Mouse (Mus musculus) hematopoietic stem cell, adult 5-6 weeks (primary cell): ENCODE data around the gene Znrd1. TPM values are rescaled to one million over a fixed set of nuclear protein-coding genes. Genes with fewer than 3 reads are reported as not detected.

ENCODE experiments used
- ATAC-seq, 2 experiments: fragments of 125-278 bp in 1 of 2; replicated peaks in 1 of 2; 2 replicates each; pipeline ENCODE4 v1.8.0; 2016 to 2017; ENCODE audit warnings: inconsistent platforms in 2 of 2, mild to moderate bottlenecking in 2 of 2, moderate number of reproducible peaks in 2 of 2, low read depth in 1 of 2, moderate TSS enrichment in 1 of 2; ENCODE audit not compliant: low FRiP score in 2 of 2, poor library complexity in 2 of 2, severe bottlenecking in 2 of 2, insufficient read depth in 1 of 2, low TSS enrichment in 1 of 2
- total RNA-seq: library from RNA; stranded (forward); fragments of 172-1452, 232-1000 nt; gene quantifications from 2 replicates; pipeline ENCODE4 v1.2.3, GENCODE M21; 2017

Znrd1 gene
- total RNA-seq, 1 experiment from 2014 or later = 49.9 TPM

DNA sequence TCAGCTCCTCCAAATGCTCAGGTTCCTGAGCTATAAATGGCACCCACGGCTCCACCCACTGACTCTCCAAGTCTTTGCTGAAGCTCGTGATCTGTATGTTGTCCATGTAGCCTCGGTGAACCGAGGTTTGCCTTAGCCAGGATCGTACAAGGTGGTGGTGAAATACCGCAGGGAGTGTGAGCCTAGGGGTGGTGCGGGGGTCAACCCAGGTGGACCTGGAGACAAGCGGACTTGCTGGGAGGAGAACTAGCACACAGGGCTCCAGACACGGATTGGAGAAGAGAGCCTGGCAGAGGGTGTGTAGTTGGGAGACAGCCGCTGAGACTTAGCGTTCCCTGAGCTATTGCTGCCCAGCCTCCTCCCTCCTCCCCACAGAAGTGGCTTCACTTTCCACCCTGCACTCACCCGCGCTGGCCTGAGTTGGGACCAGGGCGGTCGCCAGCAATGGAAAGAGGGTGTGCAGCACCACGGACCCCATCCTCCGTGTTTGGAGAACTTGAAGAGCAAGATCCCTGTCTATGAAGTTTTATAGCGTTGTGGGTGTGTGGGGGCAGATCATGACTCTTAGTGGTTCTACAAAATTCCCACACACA, 23.0 kb upstream of the Znrd1 start, which contains the start of gene 2410137M14Rik:
Gene 2410137M14Rik, minus strand, starts transcription at position 17 of the 593 bp plus-strand sequence.
- peak; percentile 29 to 41; a peak in 1 of 4 replicates for ATAC-seq

DNA sequence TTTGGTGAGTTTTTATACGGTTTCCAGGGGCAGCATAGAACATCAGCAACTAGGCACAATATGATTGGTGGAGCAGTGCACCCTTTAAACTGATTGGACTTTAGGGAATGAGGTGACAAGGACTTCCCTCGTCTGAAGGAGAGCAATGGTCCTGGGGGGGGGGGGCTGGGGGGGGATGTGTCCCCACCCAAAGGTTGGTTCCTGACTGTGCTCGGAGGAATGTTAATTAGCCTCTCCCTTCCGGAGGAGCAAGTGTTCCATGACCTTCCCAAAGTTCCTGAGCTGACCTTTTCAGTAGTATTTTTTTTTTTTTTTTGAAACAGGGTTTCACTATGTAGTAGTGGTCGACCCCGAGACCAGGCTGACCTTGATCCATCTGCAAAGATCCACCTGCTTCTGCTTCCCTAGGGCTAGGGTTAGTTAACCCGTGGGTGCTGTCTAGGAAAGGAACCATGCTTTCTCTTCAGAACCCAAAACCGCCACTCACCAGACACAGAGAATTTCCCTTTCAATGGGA, 15.0 kb upstream of the Znrd1 start:
- no peak for ATAC-seq

DNA sequence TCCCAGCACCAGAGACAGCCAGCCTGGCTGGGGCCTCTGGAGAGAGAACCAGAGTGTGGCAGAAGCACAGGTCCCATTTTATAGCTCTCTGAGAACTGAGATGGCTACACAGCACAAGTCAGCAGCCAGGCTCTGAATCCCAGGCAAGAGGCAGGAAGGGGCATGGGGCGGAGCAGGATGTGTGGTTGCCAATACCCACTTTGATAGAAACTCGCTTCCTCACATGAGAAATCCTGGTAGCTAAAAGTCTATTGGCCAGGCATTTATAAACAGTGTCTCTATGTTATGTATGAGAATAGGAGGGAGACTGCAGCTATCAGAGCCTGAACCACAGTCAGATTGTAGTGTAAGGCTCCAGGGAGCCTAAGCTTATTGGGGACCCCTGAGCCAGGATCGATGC, 14.4 kb upstream of the Znrd1 start:
- peak; percentile 37 to 53; a peak in 3 of 4 replicates for ATAC-seq

DNA sequence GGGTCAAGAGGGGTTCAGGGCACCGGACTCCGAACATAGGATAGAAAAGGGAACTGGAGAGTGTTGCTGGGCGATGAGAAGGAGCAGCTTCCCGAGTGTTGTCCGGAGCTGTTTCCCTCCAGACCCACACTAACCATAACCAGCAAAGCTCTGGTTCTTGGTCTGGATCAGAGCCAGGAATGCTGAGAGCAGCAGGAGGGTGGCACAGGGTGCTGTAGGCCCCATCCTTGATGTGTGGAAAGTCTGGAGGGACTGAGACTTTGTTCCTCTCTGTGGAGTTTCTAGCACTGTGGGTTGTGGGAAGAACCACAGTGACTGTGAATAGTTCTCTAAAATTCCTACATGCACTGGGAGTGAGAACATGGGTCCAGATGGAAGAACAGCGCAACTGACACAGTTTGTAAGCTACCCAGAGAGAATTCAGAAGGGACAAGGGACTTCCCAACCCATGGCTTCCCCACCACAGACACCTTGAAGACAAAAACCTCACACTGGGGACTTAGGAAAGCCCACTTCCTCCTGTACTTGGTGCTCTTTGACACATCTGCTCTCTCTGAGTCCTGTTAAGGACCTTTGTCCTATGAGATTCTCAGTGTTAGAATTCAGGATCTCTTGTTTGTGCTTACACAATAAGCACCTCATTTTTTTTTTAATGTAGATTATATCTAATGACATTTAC, 13.0 kb upstream of the Znrd1 start:
- peak; percentile 64 to 80 for ATAC-seq

DNA sequence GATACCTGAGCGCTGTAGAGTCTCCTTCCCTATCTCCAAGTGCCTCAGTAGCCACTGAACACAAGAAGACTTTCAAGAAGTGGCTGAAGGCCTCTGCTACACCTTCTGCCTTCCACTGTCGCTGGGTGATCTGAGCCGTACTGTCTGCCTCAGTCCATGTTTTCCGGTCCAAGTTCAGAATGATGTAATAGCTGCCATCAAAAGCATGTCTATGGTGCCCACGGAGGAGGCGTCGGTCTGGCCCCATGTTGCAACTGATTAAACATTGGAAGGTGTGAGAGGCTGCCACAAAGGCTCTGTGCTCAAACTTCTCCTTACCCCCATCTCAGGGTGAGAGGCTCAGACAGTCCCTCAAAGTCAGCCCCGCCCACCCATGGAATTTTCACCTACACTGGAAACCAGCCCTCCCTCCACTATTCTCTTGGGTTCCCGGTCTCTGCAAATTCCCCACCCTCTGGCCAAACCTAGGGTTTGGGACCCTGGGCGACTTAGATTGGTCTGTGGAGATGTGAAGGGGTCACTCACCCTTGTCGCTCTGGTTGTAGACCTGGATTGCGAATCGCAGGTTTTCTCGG, 12.0 kb upstream of the Znrd1 start:
- no peak for ATAC-seq

DNA sequence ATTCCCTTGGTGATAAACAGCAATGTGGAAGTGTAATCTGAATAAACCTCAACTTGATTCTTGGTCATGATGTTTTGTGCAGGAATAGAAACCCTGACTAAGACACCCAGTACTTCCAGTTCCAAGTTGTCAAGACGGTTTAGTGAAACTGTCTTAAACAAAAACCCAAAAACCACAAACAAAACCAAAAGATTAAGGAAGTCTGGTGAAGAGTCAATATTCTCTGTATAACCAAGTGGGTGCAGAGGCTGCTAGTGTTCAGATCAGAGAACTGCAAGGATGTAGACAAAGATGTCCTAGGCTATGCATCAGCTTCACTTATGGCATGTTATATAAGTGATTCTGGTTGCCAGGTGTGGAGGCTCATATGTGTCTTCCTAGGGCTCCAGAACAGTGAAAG, 8.5 kb upstream of the Znrd1 start:
- 0 out of 4 replicates have a peak, but pooled peaks of 1 of the 2 experiments have one; percentile 33 for ATAC-seq

DNA sequence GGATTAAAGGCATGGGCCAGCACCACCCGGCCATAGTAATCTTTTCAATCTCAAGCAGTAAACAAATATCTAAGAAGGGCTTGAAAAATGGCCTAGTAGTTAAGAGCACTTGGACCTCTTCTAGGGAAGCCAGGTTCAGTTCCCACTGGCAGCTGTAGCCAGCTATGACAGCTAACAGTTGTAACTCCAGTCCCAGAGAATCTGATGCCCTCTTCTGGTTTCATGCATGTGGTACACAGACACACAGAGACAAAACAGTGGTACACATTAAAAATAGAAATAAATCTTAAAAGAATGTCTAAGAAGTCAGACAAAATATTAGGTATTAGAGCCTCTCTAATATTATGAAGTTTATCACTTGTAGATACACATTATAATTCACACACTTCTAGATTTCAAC, 2.8 kb upstream of the Znrd1 start:
- no peak for ATAC-seq

DNA sequence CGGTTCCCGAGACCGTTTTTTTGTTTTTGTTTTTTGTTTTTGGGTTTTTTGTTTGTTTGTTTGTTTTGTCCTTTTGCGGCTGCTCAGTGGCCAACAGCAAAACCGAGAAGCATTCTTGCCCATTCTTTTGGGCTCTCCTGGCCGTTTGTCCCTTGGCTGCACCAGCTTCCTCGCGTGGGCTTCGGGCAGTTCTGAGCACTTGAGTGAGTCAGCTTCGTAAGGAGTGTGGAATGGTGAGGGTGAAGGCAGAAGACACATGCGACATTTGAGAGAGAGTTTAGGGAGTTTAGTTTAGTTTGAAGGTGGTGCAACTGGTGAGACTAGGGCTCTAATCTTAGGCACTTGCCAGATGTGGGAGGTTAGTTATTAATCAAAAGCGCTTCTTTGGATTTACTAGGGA, 525 bp upstream of the Znrd1 start:
- no peak for ATAC-seq

DNA sequence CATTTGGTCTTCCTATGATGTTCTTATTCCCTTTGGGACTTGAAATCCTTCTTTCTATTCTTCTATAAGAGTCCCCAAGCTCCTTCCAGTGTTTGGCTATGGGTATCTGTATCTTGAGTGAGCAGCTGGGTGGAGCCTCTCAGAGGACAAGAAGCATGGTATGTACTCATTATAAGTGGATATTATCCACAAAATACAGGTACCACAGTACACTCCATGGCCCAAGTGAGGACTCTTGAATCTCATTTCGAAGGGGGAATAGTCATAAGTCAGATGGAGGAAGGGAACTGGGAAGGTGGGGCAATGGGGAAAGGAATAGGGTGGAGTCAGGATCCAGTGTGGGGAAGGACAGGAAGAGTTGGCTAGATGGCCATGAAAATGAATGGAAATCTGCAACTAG, 5.3 kb downstream of the Znrd1 start:
- ATAC-seq = no peak

DNA sequence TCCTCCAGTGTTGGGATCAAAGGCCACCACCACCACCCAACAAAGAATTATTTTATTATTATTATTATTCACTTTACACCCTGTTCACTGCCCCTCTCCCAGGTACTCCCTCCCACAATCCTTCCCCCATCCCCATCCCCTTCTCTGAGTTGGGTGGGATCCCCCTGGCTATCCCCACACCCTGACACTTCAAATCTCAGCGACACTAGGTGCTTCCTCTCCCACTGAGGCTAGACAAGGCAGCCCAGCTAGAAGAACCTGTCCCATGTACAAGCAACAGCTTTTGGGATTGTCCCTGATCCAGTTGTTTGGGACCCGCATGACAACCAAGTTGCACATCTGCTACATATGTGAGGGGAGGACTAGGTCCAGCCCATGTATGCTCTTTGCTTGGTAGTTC, 5.7 kb downstream of the Znrd1 start:
- no peak for ATAC-seq

DNA sequence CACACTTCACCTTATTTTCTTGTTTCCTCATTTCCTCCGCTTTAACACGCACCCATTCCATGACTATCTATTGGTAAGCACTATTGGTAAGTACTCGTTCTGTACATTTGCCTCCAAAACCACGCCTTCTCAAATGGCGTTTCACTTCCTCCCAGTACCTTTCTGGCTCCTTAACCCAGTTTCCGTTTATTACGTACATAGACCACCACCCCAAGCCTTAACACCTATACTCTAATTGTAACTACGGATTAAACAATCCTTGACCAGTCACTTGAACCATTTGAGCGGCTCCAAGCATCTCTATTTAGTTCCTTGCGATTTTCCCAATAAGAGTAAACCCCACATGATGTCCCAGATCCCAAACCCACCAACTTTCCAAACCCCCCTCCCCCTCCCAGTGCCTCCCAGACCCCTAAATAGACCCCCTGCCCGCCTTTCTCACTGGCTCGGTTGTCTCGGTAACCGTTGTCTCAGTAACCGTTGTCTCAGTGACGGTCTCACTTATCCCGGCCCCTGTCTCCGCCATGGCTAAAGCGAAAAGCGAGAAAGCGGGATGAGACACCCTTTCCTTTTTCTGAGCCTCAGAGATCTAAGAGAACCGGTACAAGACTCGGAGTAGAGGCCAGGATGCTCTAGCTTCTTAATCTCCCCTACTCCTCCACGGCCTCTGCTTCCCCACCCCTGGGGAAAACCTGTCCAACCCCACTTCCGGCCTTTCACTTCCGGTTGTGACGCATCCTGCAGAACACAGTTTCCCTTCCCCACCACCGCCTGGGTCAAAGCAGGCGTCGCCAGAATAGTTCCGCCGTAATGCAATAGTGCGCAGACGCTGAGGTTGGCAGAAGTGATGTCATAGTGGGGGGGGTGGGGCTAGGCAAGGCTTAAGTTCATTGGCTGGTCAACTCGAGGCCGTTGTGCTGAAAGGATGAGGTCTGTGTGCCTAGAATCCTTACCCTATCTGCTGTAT, 7.1 kb downstream of the Znrd1 start, which contains the start of gene Ppp1r11:
Gene Ppp1r11, minus strand, starts transcription at position 761 of the 967 bp plus-strand sequence.
- ATAC-seq = peak; percentile 93 to 95

DNA sequence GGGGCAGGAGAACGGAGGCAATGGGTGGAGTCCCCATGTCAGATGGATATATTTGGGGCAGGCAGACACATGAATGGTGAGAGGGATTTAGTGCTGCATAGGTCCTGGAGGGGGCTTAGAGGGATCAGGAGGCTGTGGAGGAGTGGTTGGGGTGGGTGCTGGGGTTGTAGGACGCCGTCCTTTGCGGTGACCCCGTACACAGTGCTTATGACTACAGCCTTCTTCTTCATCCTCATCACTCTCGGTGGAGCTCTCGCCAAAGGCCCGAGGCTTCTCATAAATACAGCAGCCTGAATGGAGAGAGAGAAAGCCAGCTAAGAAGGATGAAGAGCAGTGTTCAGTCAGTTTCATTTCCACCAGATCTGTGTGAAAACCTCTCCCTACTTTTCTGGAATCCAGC, 9.1 kb downstream of the Znrd1 start:
- no peak for ATAC-seq

DNA sequence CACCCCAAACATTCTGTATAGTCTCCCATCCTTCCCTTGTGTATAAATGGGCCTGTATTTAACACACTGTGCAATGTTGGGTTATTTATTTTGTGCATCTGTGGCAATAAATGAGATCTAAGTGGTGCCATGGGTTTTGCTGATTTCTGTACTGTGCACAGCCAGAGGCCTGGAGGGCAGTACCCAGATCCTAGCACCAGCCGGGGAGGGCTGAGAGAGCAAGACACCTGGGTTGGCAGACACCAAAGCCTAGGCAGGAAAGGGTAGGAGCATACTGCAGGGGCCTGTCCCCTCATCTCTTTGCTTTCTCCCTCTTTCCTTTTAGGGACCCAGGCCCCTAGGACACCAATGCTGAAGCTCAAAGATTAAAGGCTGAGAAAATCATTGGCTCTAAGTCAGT, 10.1 kb downstream of the Znrd1 start:
- ATAC-seq = no peak

DNA sequence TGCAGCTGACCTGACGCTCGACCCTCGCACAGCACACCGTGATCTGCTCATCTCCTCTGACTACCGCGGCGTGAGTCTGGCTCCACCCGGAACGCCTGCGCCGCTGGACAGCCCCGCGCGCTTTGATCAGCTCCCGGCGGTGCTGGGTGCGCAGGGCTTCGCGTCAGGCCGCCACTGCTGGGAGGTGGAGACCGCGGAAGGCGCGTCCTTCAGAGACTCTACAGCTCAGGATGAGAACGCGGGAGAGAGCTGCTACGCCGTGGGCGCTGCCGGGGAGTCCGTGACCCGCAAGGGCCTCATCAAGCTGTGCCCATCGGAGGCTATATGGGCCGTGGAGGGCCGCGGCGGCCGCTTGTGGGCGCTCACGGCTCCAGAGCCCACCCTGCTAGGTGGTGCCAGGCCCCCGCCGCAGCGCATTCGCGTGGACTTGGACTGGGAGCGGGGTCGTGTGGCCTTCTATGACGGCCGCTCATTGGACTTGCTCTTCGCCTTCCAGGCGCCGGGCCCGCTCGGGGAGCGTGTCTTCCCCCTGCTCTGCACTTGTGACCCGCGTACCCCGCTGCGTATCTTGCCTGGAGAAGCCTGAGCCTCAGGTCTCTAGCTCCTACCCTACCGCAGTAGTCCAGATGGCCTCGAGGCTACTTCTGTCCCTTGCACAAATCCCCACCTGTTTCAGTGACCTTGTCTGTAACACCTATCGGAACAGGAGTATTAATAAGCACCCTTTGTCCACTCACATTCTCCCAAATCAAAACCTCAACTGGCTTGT, 11.1 kb downstream of the Znrd1 start:
- ATAC-seq = no peak; a peak in 1 of 4 replicates

DNA sequence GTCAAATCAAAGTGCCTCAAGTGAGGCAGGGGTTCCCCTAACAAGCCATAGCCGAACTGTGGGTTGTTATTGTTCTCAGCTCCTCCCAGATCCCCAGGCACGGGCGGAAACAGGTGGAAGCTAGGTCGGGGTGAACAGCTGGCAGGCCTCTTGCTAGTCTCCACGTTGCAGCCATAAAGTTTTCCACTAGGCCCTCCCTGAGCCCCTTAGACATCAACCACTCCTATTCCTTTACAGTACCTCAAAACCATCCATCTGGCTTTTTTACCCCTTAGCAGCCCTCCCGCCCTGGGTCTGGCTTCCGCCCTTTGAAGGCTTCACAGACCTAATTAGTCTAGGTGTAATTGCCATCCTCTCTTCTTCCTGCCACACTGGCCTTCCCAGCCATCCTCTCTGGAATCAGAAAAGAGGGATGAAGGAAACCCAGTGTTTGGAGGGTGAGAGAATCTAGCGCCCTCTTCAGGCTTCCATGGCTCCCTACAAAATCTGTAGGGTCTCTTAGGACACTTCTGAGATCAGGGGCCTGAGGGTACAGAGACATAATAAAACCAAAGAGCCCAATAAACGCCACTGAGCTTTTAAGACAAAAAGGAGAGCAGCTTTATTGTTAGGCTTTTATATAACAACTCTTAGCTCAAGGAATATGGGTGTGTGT, 14.1 kb downstream of the Znrd1 start:
- ATAC-seq = peak; percentile 32 to 36

DNA sequence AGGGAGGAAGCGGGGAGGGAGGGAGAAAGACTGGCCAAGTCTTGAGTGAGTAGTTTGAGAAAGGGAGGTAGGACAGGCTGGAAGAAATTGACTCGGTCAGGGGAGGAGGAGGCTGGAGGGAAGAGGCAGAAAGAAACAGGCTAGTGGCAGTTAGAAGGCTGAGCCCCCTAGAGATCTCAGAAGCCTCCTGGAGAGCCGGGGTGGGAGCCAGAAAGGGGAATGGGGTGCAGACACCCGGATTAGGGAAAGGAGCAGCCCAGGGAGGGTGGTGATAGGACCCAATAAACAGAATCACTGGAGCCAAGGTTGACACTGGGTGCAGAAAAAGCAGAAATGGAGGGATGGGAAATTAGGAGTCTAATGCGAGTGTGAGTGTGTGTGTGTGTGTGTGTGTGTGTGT, 14.7 kb downstream of the Znrd1 start:
- no peak for ATAC-seq
